Mouse (Mus musculus) kidney, adult 8-10 months (tissue): ENCODE measurements around the gene Zfyve28.
A peak's percentile ranks its signal among the peaks of the same experiment; 100 is the strongest.

Source experiments
- DNase-seq, 2 experiments: peaks; one replicate each; pipeline ENCODE4 v3.0.0; 2022

The Zfyve28 gene

DNA sequence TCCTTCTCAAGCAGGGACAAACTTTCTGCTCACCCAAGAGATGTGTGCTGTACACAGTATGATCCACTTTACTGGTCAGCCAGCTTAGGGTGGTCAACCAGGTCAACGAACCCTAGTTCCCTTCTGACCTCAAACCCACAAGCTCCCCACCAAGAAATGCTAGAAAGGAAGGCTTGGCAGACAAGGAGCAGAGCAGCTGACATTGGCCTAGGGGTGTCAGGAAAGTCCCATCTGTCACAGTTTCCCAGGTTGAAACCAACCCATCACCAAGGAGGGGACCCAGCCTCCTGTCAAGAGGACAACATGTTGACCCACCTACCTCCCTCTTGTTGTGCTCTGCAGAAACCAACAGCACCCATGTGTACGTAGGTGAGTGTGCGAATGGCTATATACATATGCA lies 41.8 kb downstream of the Zfyve28 start:
- DNase-seq, result no peak

- DNase-seq, result no peak
Observed at GRCm38 (mm10) chr5:34243062-34243461, 45.2 kb downstream of the Zfyve28 start.

DNA sequence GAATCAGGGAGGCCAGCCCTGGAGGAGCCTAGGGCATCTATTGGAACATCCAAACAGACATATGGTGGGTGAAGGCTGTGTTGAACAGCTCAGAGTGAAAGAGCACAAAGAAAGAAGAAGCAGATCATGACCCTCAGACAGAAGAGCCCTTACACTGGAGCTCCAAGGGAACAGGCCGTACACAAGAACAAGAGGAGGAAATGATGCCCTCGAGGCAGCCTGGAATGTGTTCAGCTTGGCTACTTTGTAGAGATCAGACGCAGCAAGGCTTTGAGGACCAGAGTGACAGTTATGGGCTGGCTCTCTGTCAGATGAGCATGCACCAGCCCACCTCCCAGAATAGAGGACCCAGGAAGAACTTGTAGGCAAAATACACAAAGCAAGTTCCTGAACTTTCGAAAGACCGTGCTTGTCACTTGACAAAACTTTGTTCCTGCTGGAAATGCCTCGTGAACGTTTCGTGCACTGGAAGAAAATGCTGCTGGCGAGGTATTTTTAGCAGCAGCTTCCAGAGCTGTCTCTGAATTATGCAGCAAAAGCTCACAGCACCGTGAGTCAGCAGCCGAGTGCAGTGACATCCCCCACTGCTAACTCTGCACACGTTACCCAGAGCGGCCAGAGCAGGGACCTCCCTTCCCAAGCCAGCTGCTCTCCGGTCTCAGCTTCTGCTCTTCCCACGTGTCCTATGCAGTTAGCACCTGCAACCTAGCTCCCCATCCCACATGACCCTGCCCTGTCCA lies 45.9 kb downstream of the Zfyve28 start:
- peak in 1 of 2 experiments; percentile 6 for DNase-seq

GRCm38 (mm10) chr5:34238444-34238843 lies 49.8 kb downstream of the Zfyve28 start:
- DNase-seq, result no peak

GRCm38 (mm10) chr5:34235898-34236420 lies 52.3 kb downstream of the Zfyve28 start:
- DNase-seq, result peak in 1 of 2 experiments; percentile 14

DNA sequence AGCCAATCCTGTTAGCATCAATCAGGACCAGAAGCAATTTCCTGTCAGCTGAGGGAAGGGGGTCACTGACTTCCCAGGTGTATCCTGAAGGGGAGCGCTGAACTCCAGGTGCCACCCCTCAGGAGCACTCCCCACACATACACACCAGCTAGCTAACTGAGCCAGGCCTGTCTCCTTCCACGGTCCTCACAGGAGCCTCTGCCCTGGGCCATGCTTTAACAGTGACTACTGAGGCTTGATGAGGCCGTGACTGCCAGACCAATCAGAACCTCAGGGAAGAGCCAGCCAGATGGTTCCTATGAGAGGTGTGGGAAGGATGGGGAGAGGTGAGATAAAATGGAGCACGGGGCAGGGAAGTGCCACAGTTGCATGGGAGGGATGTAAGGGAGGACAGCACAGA lies 53.2 kb downstream of the Zfyve28 start:
- no peak for DNase-seq

GRCm38 (mm10) chr5:34233221-34233515 lies 55.1 kb downstream of the Zfyve28 start:
- DNase-seq, result no peak

GRCm38 (mm10) chr5:34232481-34233220 lies 55.6 kb downstream of the Zfyve28 start:
- DNase-seq, result no peak

- no peak for DNase-seq
Observed at GRCm38 (mm10) chr5:34231901-34232300, 56.3 kb downstream of the Zfyve28 start.

DNA sequence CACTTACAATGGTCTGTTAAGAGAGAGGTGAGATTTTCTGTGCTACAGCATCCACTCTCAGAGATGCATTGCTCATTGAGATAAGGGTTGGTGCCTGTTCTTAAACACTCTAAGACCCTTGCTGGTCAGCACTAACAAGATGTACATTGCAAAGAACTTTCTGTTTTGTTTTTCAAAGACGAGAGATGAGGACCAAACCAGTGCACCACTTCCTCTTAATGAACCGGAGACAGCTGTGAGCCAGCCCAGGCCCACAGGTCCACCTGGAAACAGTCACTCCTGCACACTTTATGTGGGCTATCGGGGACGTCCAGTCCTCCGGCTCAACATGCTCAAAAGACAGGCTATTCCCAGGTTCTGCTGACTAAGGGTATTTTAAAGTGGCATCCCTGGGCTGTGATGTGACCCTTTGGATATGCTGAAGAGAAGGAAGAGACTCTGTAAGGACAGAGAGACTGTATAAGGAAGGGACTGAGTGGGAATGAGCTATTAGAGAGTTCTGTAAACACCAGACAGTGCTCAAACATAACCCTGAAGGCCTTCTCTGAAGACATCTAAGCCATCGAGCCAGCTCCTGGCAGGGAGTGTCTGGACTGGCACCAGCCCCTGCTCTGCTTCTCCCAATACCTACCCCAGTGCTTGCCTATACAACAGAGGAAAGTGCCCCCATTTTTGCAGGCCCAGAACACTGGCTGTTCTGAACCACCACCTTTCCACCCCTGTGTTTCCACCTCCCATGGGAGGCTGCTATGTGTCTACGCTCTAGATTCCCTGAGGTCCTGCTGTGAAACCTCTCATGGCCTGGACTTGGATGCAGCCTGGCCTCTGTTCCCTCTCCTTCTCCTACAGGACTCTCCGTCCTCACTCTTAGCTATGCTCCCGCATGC lies 57.4 kb downstream of the Zfyve28 start:
- DNase-seq, result no peak

DNA sequence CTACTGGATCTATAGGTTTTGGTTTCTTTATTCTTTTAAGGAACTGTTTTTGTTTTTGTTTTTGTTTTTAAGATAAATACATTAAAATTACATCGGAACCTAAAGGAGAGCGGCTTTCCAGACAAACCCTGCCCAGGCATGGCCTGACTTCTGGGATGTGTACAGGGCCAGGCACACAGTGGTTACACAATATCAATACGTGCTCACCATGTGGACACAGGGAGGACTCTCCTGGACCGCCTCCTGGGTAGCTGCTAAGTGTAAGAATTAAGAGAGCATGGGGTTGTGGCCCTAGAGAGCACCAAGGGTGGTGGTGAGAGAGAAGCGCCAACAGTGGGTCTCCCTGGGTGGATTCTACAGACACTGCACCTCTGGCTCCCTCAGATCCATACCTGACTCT lies 58.7 kb downstream of the Zfyve28 start:
- no peak for DNase-seq

DNA sequence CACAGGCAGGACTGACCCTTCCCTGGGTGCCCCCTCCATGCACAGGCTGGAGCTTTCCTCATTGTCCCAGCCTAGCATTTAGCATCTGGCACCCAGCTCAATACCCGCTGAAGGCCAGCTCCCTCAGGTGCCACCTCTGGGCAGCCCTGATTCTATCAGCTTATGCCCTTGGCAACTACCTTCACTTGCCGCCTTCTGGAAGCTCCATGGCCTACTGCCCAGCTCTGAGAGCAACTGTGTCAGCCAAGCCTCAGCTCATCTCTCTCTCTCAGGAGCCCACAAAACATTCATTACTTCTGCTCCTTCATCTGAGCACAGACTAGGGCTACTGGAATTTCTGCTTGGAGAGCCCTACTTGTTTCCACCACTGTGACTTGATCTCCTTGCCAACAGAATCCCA lies 62.7 kb downstream of the Zfyve28 start:
- no peak for DNase-seq

DNA sequence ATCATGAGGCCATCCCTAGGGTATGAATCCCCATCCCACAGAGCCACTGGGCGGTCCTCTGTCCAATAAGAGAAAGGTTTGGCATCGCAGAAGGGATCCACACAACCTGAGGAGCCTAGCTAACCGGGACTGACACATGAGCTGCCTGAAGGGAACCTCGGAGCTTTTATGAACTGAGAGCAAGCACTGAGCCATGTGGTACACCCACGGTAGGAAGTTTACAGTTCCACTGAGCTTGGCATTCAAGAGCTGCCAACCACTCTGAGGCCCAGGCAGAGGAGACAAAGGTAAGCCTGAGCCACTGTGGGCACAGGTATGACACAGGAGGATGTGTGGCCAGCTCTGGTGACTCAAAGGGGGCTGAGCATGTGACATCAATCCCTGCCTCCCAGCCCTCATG lies 63.7 kb downstream of the Zfyve28 start:
- DNase-seq, result no peak

DNA sequence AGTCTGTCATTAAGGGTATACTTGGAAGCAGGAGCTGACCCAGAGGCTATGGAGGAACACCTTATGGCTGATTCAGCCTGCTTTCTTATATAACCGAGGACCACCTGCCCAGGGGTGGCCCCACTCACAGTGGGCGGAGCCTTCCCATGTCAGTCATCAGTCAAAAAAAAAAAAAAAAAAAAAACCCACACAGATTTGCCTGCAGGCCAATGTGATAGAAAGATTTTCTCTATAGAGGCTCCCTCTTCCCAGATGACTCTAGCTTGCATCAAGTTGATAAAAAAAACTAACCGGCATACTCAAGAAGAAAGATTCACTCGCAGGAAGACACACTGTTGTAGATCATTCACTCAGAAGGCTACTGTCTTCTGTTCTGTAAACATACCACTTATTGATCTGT lies 68.2 kb downstream of the Zfyve28 start:
- DNase-seq, result no peak

GRCm38 (mm10) chr5:34218672-34219071 lies 69.6 kb downstream of the Zfyve28 start:
- DNase-seq, result no peak

DNA sequence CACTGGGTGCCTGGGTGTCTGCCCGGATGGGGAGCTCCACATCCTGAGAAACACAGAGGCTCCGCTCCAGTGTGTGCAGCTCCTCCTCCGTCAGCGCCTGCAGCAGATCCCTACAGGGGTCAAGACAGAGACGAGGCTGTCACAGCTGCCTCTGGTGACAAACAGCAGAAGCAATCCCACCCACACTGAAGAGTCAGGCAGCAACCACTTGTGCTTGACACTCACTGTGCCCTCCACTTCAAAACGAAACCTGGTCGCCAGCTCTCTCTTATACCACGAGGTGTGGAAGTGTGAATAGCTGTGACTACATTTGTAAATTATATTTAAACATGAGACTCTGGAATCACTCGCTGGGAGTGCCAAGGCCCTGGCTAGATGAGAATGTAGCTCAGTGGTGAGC lies 70.5 kb downstream of the Zfyve28 start:
- DNase-seq, result no peak

DNA sequence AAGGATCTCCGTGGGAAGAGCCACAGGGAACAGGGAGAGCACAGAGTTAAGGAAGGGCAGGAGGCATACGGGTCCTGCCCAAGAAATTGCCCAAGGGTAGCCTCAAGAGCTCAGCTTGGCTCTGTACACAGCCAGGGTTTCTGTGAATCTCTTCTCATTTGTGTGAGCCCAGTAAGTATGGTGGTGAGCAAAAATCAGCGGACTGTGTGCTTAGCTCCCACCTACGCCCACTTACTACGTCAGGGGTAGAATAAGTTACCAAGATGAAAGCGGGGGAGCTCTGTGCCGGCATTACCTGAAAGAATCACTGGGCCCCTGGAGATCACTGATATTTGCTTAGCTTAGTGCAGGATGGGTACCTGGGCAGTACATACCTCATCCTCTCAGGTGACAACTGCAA lies 72.2 kb downstream of the Zfyve28 start:
- no peak for DNase-seq

DNA sequence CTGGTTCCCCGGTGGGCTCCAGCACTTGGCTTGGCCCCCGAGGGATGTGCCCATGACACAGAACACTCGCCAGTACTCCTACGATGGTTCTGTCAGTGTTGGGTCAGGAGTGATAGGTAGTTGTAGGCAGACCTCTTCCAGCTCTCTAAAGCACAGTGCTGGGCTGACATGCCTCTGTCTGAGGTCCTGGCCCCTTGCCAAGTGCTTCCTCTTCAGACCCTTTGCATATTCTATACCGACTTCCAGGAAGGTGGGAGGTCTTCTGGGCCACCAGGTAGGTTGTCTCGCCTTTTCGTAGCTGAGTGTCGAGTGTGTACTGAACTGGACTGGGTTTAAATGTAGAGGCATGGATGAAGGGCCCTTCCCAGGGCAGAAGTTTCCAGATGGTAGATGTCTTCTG lies 74.6 kb downstream of the Zfyve28 start:
- no peak for DNase-seq

DNA sequence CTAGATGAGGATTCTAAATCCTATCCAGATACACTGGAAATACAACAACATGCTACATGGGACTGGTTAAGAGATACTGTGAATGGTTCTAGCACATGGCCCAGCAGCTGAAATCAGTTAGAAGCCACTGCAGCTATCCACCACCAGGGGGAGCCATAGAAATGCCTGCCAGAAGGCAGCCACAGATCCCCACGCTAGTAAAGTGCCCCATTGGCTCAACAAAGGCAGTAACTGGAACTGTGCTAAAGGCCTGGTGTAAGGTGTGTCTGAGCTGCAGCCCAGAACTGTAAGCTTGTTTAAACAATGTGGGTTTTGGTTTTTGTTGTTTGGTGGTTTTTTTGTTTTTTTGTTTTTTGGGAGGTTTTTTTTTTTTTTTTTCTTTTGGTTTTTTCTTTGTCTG lies 78.0 kb downstream of the Zfyve28 start:
- peak in 1 of 2 experiments; percentile 73 for DNase-seq

DNA sequence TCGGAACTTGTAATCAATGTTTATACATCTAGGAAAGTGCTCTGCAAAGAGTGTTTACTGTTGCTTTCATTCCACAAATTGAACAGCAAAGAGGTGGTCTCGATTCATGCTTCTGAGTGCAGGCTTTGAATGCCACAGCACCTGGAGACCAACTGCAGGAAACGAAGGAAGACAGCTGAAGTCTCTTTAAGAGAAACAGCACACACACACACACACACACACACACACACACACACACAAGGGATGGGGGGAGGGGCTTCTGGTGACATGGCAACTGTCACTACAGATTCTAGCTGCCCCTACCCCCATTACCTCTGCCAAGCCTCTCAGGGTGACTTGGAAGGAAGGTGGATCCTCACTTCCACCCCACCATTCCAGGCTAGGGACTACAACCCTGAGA lies 80.7 kb downstream of the Zfyve28 start:
- no peak for DNase-seq

- no peak for DNase-seq
Observed at GRCm38 (mm10) chr5:34205788-34206187, 82.5 kb downstream of the Zfyve28 start.

- no peak for DNase-seq
Observed at GRCm38 (mm10) chr5:34204911-34205310, 83.3 kb downstream of the Zfyve28 start.

GRCm38 (mm10) chr5:34202006-34202405 lies 86.2 kb downstream of the Zfyve28 start:
- no peak for DNase-seq
